Mouse (Mus musculus) bone marrow macrophage, adult 2 months (primary cell): ENCODE data around the gene Aggf1. TPM values are rescaled to one million over a fixed set of nuclear protein-coding genes. Genes with fewer than 3 reads are reported as not detected.
"Not testable (repeated sequence)": the region's sequence is repeated elsewhere in the genome, so short reads cannot be mapped to it uniquely, and the experiment has no call there.

Source experiments
- H3K27ac ChIP-seq: 2 replicates; pipeline ENCODE4 v1.5.1; 2012; ENCODE audit warnings: low read depth, low read length; ENCODE audit not compliant: insufficient read depth
- H3K4me1 ChIP-seq: 2 replicates; pipeline ENCODE4 v1.6.1; 2012; ENCODE audit warnings: low read length; ENCODE audit not compliant: control insufficient read depth, insufficient read depth
- H3K4me3 ChIP-seq: 2 replicates; pipeline ENCODE4 v1.5.1; 2012; ENCODE audit warnings: mild to moderate bottlenecking, low read length, moderate library complexity; ENCODE audit not compliant: insufficient read depth
- CTCF ChIP-seq: IDR thresholded peaks from 2 replicates; pipeline ENCODE4 v1.5.1; 2012; ENCODE audit warnings: low read depth, mild to moderate bottlenecking, low read length, moderate library complexity
- POLR2A ChIP-seq: IDR thresholded peaks from 2 replicates; pipeline ENCODE4 v1.6.1; 2012; ENCODE audit warnings: mild to moderate bottlenecking, low read depth, low read length, borderline replicate concordance
- polyA plus RNA-seq: library from polyadenylated mRNA; stranded (reverse); fragments of >200 nt; gene quantifications from 2 replicates; pipeline ENCODE4 v1.2.4, GENCODE M21; 2012; ENCODE audit not compliant: missing spikeins, insufficient read depth, insufficient read length

Aggf1 gene
- 37.5 and 38.1 TPM in 2 replicates for polyA plus RNA-seq

DNA sequence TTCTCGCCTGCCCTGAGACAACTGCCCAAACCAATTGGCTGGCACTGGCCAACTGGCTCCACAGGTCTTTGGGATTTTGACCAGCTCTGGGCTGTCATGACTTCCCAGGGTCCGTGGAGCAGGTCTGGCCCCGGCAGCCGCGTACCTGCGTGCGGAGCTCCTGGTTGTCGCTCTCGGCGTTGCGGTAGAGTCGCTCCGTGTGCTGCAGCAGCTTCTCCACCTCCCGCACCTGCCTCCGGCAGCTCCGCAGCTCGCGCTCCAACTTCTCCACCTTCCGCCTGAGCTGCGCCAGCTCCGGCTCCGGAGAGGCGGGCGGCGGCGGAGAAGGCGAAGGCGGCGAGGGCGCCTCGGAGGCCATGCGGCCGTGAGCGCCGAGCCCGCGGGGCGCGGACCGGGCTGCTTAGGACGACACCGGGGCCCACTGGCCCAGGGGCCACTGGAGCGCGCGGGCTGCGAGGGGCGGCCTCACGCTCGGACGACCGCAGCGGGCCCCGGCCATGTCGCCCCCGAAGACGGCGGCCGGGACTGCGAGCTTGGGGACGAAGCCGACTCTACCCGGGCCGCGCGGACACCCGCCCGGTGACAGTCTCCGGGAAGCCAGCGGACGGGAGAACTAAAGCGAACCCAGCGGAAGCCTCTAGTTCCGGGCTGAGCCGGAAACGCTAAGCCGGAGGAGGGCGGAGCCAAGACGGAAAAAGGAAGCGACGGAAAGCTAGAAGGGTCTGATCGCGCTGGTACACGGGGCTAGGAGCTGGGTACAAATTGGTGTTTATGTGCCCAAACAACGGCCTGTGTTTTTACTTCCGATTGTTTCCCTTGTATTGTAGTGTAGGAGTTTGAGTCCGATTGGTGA lies at the start of gene Aggf1:
Aggf1 (minus strand) TSS at position 652 of the 853 bp plus-strand sequence.
- H3K4me3 ChIP-seq = peak within 1 kb of the TSS; percentile 74
- peak within 1 kb of the TSS; percentile 80 for H3K27ac ChIP-seq
- TF ChIP-seq POLR2A = no peak
- no peak for TF ChIP-seq CTCF
- peaks cover 11% of the 10 kb centered on the region for H3K4me1 ChIP-seq

DNA sequence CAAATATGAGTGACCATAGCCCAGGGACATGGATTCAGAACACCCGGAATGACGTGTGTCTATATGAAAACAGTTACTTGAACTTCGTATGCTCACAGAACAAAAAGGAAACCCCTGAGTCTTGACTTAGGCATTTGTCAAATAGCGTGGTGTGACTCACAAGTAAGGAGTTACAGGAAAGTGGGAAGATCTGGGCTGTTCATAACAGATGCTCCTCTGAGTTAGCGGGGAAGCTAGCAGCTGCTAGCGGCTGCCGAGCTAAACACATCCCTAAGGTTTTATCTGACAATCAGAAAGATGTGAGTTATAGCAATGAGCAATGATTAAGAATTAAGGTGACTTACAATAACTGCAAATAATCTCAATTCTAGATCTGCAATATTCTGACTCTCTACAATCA lies 49.8 kb upstream of the Aggf1 start:
- H3K4me1 ChIP-seq = peaks cover 21% of the 10 kb centered on the region
- no peak overlapping the region for H3K27ac ChIP-seq
- H3K4me3 ChIP-seq = no peak overlapping the region
- TF ChIP-seq POLR2A (no peak), CTCF (no peak)

DNA sequence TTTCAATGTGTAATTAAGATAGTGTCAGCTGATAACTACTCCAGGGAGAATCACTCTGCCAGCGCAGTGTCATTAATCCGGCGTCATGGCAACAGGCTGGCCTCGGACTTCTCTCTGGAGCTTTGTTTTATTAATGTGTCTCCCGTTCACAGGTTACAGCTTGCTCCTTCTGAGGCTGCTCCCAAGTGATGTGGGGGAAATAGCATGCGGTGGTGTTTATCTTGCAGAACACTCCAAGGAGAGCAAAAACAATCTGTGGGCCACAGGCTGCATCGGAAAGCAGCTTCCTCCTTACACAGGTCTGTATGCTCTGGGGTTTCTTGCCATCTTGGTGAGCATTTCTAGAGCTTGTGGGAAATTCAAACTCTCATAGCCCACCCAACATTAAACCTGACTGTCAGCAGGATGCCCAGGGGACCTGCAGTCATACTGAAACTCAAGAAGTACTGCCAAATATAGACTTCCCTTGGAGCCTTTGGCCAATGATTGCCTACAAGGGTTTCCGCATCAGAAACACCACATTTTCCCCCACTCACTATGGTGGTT lies 44.1 kb upstream of the Aggf1 start:
- H3K27ac ChIP-seq = no peak overlapping the region
- H3K4me3 ChIP-seq = no peak overlapping the region
- no peak for TF ChIP-seq CTCF
- TF ChIP-seq POLR2A = no peak
- no peaks in the 10 kb centered on the region; the same call in 1 of the 2 replicates for H3K4me1 ChIP-seq

DNA sequence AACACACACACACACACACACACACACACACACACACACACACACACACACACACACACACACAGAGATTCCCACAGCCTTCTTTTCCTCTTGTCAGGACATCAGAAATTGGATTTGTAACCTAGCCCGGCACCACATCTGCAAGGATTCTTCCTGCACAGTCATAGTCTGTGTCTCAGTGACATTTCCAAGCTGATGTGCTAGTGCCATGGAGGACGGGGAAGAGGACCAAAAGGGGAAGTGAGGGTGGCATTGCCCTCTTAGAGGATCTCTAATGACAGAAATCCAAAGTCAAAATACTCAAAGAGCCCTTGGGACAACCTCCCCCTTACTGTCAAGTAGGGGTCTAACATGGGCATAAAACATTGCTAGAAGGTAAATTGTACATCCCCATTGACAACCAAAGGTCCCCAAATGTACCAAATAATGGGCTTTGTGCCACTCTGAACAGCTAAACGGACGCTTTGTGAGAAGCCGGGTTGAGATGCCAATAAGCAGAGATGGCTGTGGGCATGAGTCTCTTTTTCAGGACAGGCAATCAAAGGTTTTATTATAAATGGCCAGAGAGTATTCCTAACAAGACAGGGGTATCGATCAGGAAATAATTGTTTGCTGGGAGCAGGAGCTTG lies 43.5 kb upstream of the Aggf1 start:
- Histone ChIP-seq H3K27ac (no peak overlapping the region), H3K4me1 (no peaks in the 10 kb centered on the region; the same call in 1 of the 2 replicates), H3K4me3 (no peak overlapping the region)
- TF ChIP-seq POLR2A = no peak
- TF ChIP-seq CTCF = no peak

DNA sequence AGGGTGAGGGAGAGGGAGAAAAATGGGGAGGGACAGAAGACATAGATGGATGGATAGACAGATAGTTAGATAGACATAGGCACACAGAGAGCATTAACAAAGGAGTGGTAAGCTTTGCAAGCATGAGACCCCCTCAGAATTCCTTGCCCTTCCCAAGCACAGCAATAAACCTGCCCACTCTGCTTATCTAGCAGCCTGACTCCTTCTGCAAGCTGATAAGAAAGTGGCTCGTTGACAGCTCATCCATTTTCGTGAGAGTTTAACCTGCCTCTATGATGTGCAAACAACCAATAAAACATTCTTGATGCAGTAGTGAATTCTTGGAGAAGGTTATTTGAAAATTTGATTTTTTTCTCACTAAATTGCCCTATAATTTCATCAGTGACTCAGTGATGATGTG lies 37.1 kb upstream of the Aggf1 start:
- H3K27ac ChIP-seq = no peak overlapping the region
- H3K4me3 ChIP-seq = no peak overlapping the region

DNA sequence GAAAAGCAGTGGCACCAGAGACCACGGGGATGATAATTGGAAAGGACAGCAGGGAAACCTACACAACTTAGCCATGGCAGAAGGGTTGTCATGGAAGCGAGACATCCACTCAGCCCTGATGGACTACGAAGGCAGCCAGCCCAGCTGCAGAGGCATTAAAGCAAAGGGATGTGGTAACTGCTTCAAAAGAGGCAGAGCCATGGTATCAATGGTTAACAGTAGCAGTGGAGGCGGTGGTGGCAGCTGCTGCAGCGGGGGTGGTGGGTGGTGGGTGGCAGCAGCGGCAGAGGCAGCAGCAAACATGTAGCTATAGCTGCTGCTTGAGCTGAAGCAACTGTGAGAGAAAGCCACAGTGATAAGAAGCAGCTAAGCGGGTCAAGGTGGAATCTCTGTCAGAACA lies 18.1 kb upstream of the Aggf1 start:
- TF ChIP-seq CTCF (no peak), POLR2A (no peak)
- no peak overlapping the region for H3K27ac ChIP-seq
- no peaks in the 10 kb centered on the region for H3K4me1 ChIP-seq
- no peak overlapping the region for H3K4me3 ChIP-seq

More for the DNA sequence above, 37.1 kb upstream of the Aggf1 start:
- no peak for TF ChIP-seq POLR2A
- no peak for TF ChIP-seq CTCF
- H3K4me1 ChIP-seq = no peaks in the 10 kb centered on the region

DNA sequence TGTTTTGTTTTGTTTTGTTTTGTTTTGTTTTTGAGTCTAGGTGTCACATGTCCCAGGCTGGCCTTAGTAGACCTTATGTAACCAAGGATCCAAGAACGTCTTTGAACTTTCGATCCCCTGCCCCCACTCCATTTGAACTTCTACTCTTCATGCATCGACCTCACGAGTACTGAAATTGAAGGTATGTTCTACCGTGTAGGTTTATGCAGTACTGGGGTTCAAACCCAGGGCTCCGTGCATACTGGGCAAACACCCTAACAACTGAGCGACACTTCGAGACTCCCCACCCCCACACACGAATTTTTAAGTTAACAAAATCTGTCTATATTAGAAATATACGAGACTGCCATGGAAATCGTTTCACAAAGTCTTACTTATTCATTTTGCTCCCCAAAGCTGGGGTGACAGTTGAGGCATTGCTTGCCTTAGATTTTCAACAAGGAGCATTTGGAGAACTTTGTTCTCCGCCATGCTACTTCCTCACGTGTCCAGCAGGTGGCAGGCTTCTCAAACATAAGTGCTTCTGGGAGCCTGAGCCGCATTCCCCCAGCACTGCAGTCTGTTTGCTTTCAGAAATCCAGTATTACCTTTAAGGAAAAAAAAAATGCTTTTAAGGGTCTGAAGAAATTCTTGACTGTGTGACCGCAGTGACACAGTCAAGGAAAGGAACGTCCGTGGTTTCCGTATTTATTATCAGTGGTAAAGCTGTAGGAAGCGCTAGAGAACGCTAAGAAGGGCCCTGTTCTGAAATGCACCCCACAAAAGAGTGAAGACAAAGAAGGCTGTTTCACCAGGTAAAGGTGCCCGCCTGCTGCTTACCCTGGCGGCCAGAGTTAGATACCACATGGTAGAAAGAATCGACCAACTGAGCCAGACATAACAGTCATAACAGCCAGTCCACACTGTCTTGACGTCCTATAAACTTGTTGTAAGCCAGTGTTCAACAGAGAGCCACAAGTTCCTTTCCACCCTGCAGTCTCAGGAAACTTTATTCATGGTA lies 15.0 kb upstream of the Aggf1 start:
- TF ChIP-seq CTCF (peak; percentile 74), POLR2A (no peak)
- H3K4me3 ChIP-seq = no peak overlapping the region
- H3K4me1 ChIP-seq = no peaks in the 10 kb centered on the region
- no peak overlapping the region for H3K27ac ChIP-seq

DNA sequence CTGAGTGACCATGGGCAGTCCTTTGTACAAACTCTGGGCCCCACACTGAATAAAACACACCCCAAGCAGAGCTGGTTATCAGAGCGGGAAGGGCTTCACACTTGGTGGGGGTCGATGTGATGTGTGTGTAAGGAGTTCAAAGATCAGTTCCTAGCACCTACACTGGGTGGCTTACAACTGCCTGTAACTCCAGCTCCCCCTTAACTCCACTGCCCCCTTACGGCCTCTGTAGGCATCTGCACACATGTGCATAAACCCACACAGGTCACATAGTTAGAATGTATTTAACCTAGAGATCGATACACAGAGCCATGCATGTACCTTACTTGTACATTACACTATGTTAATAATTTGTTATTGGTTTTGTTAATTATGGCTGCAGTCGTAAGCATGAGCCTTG lies 13.1 kb upstream of the Aggf1 start:
- no peak overlapping the region for H3K27ac ChIP-seq
- TF ChIP-seq CTCF (no peak), POLR2A (no peak)
- H3K4me3 ChIP-seq = no peak overlapping the region
- H3K4me1 ChIP-seq = peaks cover 4% of the 10 kb centered on the region

DNA sequence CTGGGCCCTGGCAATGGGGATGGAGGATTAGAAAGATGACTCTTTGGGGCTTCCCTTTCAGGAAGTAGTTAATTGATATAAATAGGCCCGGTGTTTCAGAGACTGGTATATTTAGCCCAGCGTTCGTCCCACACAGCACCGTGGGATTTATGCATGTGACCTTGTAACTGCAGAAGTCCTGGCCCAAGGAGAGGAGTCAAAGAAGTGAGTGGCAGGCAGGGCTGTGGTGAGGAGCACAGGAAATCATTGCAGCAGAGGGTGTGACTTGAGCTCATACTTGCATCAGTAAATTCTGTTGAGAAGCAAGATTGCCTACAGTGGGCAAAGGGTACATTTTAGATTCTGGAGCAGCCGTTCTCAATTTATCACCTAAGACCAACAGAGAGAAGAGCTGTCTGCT lies 7.3 kb upstream of the Aggf1 start:
- Histone ChIP-seq H3K4me1 (peaks cover 18% of the 10 kb centered on the region), H3K27ac (peak overlapping the region; percentile 43), H3K4me3 (no peak overlapping the region)
- TF ChIP-seq POLR2A (no peak), CTCF (no peak)

DNA sequence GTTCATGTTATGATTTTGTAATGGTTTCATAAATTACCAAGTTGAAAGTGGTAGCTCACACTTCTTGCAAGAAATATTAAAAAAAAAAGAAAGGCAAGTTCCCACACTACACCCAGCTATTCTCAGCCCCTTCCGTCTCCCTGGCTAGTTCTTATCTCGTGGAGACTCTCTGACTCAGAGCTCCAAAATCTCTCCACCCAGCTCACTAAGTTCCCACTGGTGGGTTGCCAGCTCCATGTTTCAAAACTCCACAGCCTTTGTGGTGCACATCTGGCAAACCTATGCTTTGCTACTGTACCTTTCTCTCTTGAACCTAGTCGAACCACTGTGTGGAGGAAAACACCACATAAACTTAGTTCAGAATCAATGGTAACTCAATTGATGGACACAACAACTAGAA lies 3.5 kb upstream of the Aggf1 start:
- Histone ChIP-seq H3K27ac (no peak overlapping the region), H3K4me3 (no peak overlapping the region), H3K4me1 (peaks cover 18% of the 10 kb centered on the region)
- no peak for TF ChIP-seq POLR2A
- no peak for TF ChIP-seq CTCF

DNA sequence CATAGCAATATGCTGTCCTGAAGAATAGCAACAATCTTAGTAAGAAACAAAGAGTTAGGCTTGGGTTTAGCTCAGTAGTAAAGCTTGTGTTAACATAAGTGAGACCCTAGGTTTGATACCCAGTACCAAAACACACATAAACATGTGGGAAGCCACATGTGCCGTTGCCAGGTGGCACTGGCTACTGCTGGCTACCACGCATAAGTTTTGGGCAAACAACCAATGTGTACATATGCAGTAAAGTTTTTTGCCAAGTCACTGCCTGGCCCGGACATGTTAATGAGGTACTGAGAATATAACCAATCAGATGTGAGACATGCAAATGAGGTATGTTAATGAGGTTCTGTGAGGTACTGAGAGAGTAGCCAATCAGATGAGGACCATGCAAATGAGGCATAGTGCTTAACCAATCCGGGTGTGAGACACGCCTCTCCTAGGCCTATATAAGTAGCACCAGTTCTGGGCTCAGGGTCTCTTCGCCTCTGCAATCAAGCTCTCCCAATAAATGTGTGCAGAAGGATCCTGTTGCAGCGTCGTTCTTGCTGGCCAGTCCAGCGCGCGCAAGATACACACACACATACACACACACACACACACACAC lies 1.6 kb upstream of the Aggf1 start:
- H3K4me1 ChIP-seq = peaks cover 11% of the 10 kb centered on the region
- not testable (repeated sequence) for H3K27ac ChIP-seq, H3K4me3 ChIP-seq
